Mouse (Mus musculus) monocyte, adult 2 months (primary cell): ENCODE measurements around the gene 6430531B16Rik.

ENCODE experiments used
- DNase-seq, 2 experiments: peaks; one replicate each; pipeline ENCODE4 v3.0.0; 2022; ENCODE audit warnings: low spot score in 2 of 2, low read depth in 1 of 2

Gene 6430531B16Rik

GRCm38 (mm10) chr7:139978278-139978892 lies at the start of gene 6430531B16Rik:
TSS of gene 6430531B16Rik (minus strand) at chr7:139978755.
- DNase-seq: peak in 1 of 2 experiments; percentile 62

GRCm38 (mm10) chr7:140011336-140011735 lies 32.8 kb upstream of the 6430531B16Rik start:
- DNase-seq: no peak

- DNase-seq: no peak
Measured at GRCm38 (mm10) chr7:140007781-140008180, 29.2 kb upstream of the 6430531B16Rik start.

- no peak for DNase-seq
Measured at GRCm38 (mm10) chr7:140006861-140007611, 28.5 kb upstream of the 6430531B16Rik start.

GRCm38 (mm10) chr7:140004666-140005065 lies 26.1 kb upstream of the 6430531B16Rik start:
- no peak for DNase-seq

- DNase-seq: no peak
Measured at GRCm38 (mm10) chr7:140001086-140001740, 22.7 kb upstream of the 6430531B16Rik start.

- no peak for DNase-seq
Measured at GRCm38 (mm10) chr7:139998691-139999350, 20.3 kb upstream of the 6430531B16Rik start.

- peak in 1 of 2 experiments; percentile 53 for DNase-seq
Measured at GRCm38 (mm10) chr7:139994676-139995075, 16.1 kb upstream of the 6430531B16Rik start.

- no peak for DNase-seq
Measured at GRCm38 (mm10) chr7:139994202-139994601, 15.6 kb upstream of the 6430531B16Rik start.

- no peak for DNase-seq
Measured at GRCm38 (mm10) chr7:139993532-139993931, 15.0 kb upstream of the 6430531B16Rik start.

GRCm38 (mm10) chr7:139992406-139992805 lies 13.9 kb upstream of the 6430531B16Rik start, which contains the start of gene Adam8:
TSS of gene Adam8 (minus strand) at chr7:139992562.
- DNase-seq: no peak

- no peak for DNase-seq
Measured at GRCm38 (mm10) chr7:139990864-139991394, 12.4 kb upstream of the 6430531B16Rik start.

- DNase-seq: no peak
Measured at GRCm38 (mm10) chr7:139988272-139988671, 9.7 kb upstream of the 6430531B16Rik start.

- peak; percentile 73 to 85 for DNase-seq
Measured at GRCm38 (mm10) chr7:139984505-139984904, 6.0 kb upstream of the 6430531B16Rik start.

GRCm38 (mm10) chr7:139982058-139982457 lies 3.5 kb upstream of the 6430531B16Rik start:
- no peak for DNase-seq

GRCm38 (mm10) chr7:139980778-139981177 lies 2.2 kb upstream of the 6430531B16Rik start:
- no peak for DNase-seq

GRCm38 (mm10) chr7:139979011-139979719 lies 610 bp upstream of the 6430531B16Rik start:
- no peak for DNase-seq

- DNase-seq: no peak
Measured at GRCm38 (mm10) chr7:139975471-139975870, 3.1 kb downstream of the 6430531B16Rik start.

GRCm38 (mm10) chr7:139974307-139974706 lies 4.2 kb downstream of the 6430531B16Rik start:
- DNase-seq: peak; percentile 66 to 71

- no peak for DNase-seq
Measured at GRCm38 (mm10) chr7:139972923-139973331, 5.6 kb downstream of the 6430531B16Rik start.
